Mouse (Mus musculus) C2C12 (cell line): ENCODE data around the gene C2cd2. TPM values are rescaled to one million over a fixed set of nuclear protein-coding genes. Genes with fewer than 3 reads are reported as not detected.

Experiments used
- H3K27me3 ChIP-seq: one replicate; pipeline ENCODE4 v1.6.1; 2011; ENCODE audit not compliant: control insufficient read depth, insufficient read depth, insufficient read length
- H3K36me3 ChIP-seq: one replicate; pipeline ENCODE4 v1.6.1; 2011; ENCODE audit not compliant: control insufficient read depth, insufficient read depth
- H3K4me3 ChIP-seq: one replicate; pipeline ENCODE4 v1.5.1; 2011; ENCODE audit warnings: mild to moderate bottlenecking, control low read depth; ENCODE audit not compliant: poor library complexity, insufficient read depth, severe bottlenecking
- H3K79me2 ChIP-seq: one replicate; pipeline ENCODE4 v1.6.1; 2011; ENCODE audit not compliant: control insufficient read depth, insufficient read depth
- H3K79me3 ChIP-seq: one replicate; pipeline ENCODE4 v1.6.1; 2011; ENCODE audit warnings: low read depth, control low read depth
- H3ac ChIP-seq: one replicate; pipeline ENCODE3; 2011; ENCODE audit warnings: low read depth; ENCODE audit not compliant: control insufficient read depth, insufficient read length
- CEBPB ChIP-seq: IDR thresholded peaks from one replicate; pipeline ENCODE4 v1.6.1; 2011; ENCODE audit warnings: low read depth, mild to moderate bottlenecking, control low read depth, moderate library complexity
- CTCF ChIP-seq: IDR thresholded peaks from one replicate; pipeline ENCODE4 v1.5.1; 2011; ENCODE audit not compliant: control insufficient read depth, insufficient read depth, insufficient read length
- FOSL1 ChIP-seq: IDR thresholded peaks from one replicate; pipeline ENCODE4 v1.8.0; 2011; ENCODE audit warnings: mild to moderate bottlenecking, low read length; ENCODE audit not compliant: poor library complexity, insufficient read depth, severe bottlenecking
- MAX ChIP-seq: IDR thresholded peaks from one replicate; pipeline ENCODE4 v1.6.1; 2011; ENCODE audit warnings: mild to moderate bottlenecking, control low read depth
- MYOD1 ChIP-seq: IDR thresholded peaks from one replicate; pipeline ENCODE4 v1.6.1; 2011; ENCODE audit warnings: low read depth; ENCODE audit not compliant: control insufficient read depth, insufficient read length
- MYOG ChIP-seq: IDR thresholded peaks from one replicate; pipeline ENCODE4 v1.6.1; 2011; ENCODE audit not compliant: control insufficient read depth, insufficient read length; ENCODE audit errors: extremely low read depth
- USF1 ChIP-seq: IDR thresholded peaks from one replicate; pipeline ENCODE4 v1.6.1; 2011; ENCODE audit warnings: low read depth, mild to moderate bottlenecking, control low read depth, moderate library complexity
- polyA plus RNA-seq: library from polyadenylated mRNA; unstranded; fragments of >200 nt; fragmentation: generic; extraction: Trizol; gene quantifications from one replicate; pipeline ENCODE4 v1.2.1, GENCODE M21; 2012; ENCODE audit warnings: missing spikeins

Gene C2cd2
- polyA plus RNA-seq, 1 experiment, result 9.3 TPM

DNA sequence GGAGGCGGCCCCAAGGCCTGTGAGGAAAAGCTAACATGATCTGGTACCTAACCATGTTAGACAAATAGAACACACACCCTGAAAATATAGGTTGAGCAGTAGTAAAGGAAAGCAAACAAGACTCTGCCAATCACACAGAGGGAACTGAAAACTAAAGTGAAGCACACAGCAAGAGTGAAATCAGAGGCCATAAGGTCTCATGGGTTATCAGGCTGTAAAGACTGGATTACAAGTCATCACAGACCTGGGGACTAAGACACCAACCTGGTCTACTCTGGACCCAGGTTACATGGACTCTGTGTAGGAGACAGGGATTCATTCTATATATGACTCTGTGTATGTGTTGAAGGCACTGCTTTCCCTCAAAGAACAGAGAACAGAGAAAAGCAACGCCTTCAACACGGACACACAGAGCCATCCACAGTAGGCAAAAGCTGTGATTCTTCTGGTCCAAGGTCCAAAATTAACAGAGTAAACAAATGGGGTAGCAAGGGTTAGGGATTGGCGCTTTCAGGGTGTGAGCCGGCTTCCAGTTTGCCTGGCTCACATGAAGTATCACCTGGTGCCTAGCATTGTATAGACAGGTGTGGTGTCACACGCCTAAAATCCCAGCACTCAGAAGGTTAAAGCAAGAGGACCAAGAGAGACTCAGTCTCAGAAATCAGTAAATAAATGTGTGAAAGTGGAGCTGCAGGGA is 138.9 kb downstream of the C2cd2 start:
- Histone ChIP-seq H3K79me3 (no peaks in the 10 kb centered on the region), H3K4me3 (no peak overlapping the region), H3K27me3 (no peaks in the 10 kb centered on the region), H3ac (no peak overlapping the region), H3K79me2 (no peaks in the 10 kb centered on the region), H3K36me3 (peaks cover 57% of the 10 kb centered on the region)
- TF ChIP-seq MYOG (no peak), MAX (no peak), CEBPB (no peak), FOSL1 (no peak), MYOD1 (no peak), CTCF (no peak), USF1 (no peak)

- H3K36me3 ChIP-seq, result peaks cover 57% of the 10 kb centered on the region
These were observed 142.9 kb downstream of the C2cd2 start for GRCm38 (mm10) chr16:97819532-97819931.

GRCm38 (mm10) chr16:97817414-97817813 is 145.0 kb downstream of the C2cd2 start:
- Histone ChIP-seq H3ac (no peak overlapping the region), H3K36me3 (peaks cover 56% of the 10 kb centered on the region), H3K79me3 (no peaks in the 10 kb centered on the region), H3K79me2 (no peaks in the 10 kb centered on the region), H3K27me3 (no peaks in the 10 kb centered on the region), H3K4me3 (no peak overlapping the region)
- TF ChIP-seq MYOG (no peak), CTCF (no peak), CEBPB (no peak), MYOD1 (no peak), FOSL1 (no peak), MAX (no peak), USF1 (no peak)

More at GRCm38 (mm10) chr16:97819532-97819931, 142.9 kb downstream of the C2cd2 start:
- H3K27me3 ChIP-seq, result no peaks in the 10 kb centered on the region
- no peak for TF ChIP-seq CTCF
- no peak for TF ChIP-seq USF1
- TF ChIP-seq MAX, result no peak
- no peak for TF ChIP-seq MYOG
- no peak for TF ChIP-seq CEBPB
- no peak for TF ChIP-seq FOSL1
- no peak for TF ChIP-seq MYOD1
- H3K79me2 ChIP-seq, result no peaks in the 10 kb centered on the region
- H3K4me3 ChIP-seq, result no peak overlapping the region
- H3K79me3 ChIP-seq, result no peaks in the 10 kb centered on the region
- H3ac ChIP-seq, result no peak overlapping the region

DNA sequence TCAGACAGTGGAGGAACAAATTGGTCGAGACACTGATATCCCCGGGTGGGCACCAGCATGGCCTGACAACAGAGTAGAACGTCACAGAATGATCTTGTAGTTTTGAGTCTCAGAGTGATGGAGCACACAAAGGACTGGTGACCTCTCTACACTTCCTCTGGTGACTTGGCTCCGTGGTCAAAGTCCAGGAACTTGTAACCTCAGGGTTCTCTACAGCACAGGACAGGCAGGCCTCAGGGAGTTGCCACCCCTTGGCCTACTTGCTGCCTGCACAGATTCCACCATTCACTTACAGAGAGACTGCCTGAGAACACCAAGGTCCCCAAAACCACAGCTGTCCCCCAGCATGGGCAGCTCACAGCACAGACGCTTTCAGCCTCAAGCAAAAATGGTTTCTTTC is 147.1 kb downstream of the C2cd2 start:
- no peaks in the 10 kb centered on the region for H3K79me3 ChIP-seq
- no peak overlapping the region for H3K4me3 ChIP-seq
- no peak for TF ChIP-seq FOSL1
- no peaks in the 10 kb centered on the region for H3K79me2 ChIP-seq
- H3K27me3 ChIP-seq, result no peaks in the 10 kb centered on the region
- peaks cover 50% of the 10 kb centered on the region for H3K36me3 ChIP-seq
- H3ac ChIP-seq, result no peak overlapping the region

DNA sequence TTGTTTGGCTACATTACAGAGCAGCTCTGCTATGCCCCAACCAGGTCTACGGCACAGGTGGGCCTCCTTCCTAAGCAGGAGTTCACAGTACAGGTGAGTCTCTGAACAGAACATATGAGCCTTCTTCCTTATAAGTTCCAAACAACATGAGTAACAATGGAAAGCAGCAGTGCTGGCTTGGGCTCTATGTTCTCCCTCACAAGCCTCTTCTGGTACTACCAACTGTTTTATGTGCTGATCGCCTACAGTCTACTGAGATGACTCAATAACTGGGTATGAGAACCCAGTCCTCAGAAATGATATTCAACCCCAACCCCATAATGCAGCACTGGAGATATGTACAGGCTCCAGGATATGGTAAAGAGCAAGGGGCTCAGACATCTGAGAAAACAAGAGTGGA is 148.3 kb downstream of the C2cd2 start:
- Histone ChIP-seq H3K79me3 (no peaks in the 10 kb centered on the region), H3K79me2 (no peaks in the 10 kb centered on the region), H3K4me3 (no peak overlapping the region), H3K36me3 (peaks cover 51% of the 10 kb centered on the region), H3ac (no peak overlapping the region), H3K27me3 (no peaks in the 10 kb centered on the region)
- TF ChIP-seq CTCF, result no peak
- TF ChIP-seq FOSL1, result no peak
- TF ChIP-seq MYOD1, result no peak
- no peak for TF ChIP-seq MAX
- TF ChIP-seq USF1, result no peak
- no peak for TF ChIP-seq CEBPB
- TF ChIP-seq MYOG, result no peak

GRCm38 (mm10) chr16:97808881-97809280 is 153.5 kb downstream of the C2cd2 start:
- Histone ChIP-seq H3K79me3 (no peaks in the 10 kb centered on the region), H3K36me3 (peaks cover 73% of the 10 kb centered on the region), H3ac (no peak overlapping the region), H3K79me2 (no peaks in the 10 kb centered on the region), H3K4me3 (no peak overlapping the region), H3K27me3 (no peaks in the 10 kb centered on the region)
- no peak for TF ChIP-seq USF1
- TF ChIP-seq MAX, result no peak
- TF ChIP-seq CTCF, result no peak
- TF ChIP-seq FOSL1, result no peak
- TF ChIP-seq CEBPB, result no peak
- TF ChIP-seq MYOG, result no peak
- TF ChIP-seq MYOD1, result no peak
